Mouse (Mus musculus) left cerebral cortex, postnatal 14 days (tissue): Measurements from ENCODE around the gene Rps6kc1. TPM values are rescaled to one million over a fixed set of nuclear protein-coding genes. Genes with fewer than 3 reads are reported as not detected.

Source experiments
- DNase-seq, 2 experiments: peaks; one replicate each; pipeline ENCODE4 v3.0.0; 2021 to 2022; ENCODE audit warnings: low spot score in 2 of 2, mixed read lengths in 1 of 2
- intact Hi-C: fragments of 180-260 bp; cut with DNase I; formaldehyde crosslinking; loops from one replicate; pipeline ENCODE4 v1.15.1; 2025
- total RNA-seq, 2 experiments: library from RNA; stranded (reverse); gene quantifications; 2 replicates each; pipeline ENCODE4 v1.2.3; 2021

The Rps6kc1 gene
- total RNA-seq, 2 experiments from 2014 or later, result 76.0 to 84.0 TPM

DNA sequence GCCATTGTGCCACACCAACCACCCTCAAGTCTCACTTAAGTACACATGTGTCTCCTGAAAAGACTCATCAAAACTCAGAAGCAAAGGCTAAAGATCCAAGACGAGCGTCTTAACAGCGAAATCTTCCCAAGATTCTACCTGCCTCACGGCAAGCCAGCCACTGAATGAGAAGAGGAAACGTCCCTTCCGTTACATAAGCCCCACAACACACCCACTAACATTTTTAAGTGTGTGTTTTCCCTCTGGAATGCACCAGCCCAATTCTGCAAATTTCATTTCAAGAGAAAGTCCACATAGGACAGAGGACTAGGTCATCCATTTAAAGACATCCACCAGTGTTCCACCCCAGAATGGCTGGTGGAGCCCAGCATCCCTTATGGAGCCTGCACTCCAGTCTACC lies 734 bp downstream of the Rps6kc1 start:
- intact Hi-C loops, result no loop called here
- no peak for DNase-seq

DNA sequence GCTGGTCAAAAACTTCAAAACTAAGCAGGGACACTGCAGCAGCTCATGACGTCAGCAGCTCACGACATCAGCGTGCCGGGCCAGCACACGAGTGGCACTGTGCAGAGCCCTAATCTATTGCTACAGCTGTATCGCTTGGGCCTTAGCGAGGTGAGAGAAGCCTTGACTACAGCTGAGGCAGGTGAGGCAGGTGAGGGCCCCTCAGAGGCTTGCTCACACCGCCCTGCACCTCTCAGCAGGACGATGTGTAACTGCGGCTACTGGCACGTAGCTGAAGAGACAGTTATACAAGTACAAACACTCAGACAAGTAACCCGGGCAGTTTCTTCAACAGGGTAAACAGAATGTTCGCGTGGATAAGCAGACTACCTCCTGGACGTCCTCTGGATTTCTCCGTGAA lies 6.9 kb downstream of the Rps6kc1 start:
- intact Hi-C loops, result no loop called here
- DNase-seq, result no peak

DNA sequence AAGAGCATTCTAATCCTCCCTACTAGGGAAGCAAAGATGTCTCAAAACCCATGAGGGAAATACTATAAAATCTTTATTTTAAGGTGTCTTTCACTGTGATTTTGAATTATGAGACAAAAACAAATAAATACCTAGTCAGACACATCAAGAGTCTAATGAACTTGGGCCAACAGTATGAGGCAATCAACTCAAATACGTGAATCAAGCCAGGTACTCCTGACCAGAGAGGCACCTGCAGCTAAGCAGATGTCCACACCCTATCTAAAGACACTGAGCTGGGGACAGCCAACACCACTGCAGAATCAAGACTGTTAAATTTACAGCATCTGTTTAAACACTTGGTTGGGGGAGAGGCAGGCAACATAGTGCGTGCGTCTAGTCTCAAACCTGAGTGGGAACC lies 7.4 kb downstream of the Rps6kc1 start:
- DNase-seq, result no peak
- intact Hi-C loops, result no loop called here

DNA sequence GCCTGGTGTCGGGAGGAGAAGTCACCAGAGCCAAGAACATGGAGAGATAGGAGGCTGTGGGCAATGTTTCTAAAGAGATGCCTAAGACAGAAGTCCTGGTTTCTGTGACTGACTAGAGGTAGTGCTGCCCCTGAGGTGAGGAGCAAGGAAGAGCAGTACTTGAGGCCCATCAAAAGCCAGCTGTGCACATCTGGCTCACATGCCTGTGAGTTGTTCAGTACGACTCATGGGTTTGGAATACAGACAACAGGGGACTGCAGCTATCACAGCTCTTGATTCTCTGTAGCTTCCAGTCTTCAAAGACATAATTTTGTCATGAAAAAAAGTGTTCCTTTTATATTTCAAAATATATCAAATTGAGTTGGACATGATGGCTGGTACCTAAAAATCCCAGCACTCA lies 10.5 kb downstream of the Rps6kc1 start:
- DNase-seq, result no peak
- intact Hi-C loops, result no loop called here

DNA sequence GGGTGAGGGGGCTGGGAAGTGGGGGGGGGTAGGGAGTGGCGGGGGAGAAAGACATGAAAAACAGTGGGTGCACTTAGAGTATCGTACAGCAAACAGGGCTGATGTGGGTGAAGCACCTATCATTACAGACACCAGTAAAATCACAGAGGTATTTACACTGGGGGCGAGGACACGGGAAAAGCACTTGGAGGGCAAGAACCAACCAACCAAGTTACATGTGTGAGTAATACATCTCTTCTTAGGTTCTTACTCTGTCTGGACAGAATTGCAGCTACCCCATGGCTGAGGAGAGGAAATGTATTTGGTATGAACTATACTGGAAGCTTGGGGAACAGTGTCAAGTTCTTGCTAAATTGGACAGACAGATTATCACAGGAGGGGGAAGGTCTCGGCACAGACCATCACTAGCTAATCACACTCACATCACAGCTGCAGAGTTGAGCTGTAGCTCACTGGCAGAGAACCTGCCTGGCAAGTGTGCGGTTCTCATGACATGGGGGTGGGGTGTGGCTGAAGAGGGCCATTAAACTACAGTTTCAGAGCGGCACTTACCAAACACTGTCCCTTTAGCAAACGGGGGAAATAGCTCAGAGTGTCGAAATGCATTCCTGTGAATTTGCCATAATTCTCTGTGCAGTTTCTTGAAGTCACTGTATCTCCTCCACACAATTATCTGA lies 12.5 kb downstream of the Rps6kc1 start:
- intact Hi-C loops, result no loop called here
- no peak for DNase-seq

DNA sequence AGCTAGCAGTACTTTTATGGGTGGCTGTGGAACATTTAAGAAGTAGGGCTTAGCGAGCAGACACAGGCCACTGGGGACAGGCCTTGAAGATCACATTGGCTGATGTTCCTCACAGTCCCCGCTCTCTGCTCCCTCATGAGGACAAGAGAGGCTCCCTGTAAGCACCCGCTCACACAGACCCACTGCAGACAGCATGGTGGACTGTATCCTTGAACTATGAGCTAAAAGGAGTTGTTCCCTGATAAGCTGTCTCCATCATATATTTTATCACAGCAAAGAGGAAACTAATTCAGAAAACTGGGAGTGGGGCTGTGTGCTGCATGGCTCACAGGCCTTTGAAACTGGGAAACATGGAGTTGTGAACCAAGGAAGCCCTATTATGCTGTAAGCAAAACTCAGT lies 13.4 kb downstream of the Rps6kc1 start:
- intact Hi-C loops, result no loop called here
- DNase-seq, result no peak

DNA sequence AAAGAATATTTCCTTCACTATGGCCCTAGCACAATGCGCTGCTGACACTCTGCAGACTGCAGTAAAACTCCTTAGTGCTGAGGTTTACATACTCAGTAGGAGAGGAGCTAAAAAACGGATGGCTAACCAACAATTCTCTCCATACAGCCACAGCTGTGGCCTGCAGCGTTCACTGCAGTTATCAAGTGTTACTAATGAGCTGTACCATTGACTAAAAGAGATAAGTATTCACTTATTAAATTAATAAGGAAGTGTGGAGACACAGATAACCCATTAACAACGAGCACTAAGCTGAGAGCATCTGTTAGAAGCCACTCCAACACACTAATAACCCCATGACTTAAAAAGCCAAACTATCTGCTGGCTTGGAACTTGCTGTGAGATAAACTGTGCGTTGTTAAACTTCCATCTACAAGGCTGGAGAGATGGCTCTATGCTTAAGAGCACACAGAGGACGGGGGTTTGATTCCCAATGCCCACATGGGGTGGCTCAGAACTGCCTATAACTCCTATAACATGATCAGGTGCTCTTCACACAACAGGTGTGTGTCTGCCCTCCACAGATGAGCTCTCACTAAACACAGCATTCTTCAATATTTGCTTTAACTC lies 17.9 kb downstream of the Rps6kc1 start:
- intact Hi-C loops, result no loop called here
- DNase-seq, result no peak

DNA sequence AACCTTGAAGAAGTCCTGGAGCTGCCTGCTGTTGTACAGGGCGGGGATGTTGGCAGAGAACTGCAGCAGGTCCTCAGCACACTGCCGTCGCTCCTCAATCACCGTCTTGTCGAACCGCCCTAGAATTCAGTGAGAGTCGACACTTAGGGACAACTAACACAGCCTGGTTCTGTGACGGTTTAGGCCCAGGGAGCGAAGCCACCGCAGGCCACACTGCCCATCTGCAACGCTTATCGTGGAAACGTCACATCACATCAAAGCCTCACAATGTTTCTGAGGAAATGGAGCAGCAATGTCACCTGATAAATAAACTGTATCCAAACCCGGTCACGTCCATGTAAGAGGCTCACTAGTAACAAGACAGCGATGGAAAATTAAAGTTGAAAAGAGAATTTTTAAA lies 22.9 kb downstream of the Rps6kc1 start:
- intact Hi-C loops, result no loop called here
- no peak for DNase-seq

DNA sequence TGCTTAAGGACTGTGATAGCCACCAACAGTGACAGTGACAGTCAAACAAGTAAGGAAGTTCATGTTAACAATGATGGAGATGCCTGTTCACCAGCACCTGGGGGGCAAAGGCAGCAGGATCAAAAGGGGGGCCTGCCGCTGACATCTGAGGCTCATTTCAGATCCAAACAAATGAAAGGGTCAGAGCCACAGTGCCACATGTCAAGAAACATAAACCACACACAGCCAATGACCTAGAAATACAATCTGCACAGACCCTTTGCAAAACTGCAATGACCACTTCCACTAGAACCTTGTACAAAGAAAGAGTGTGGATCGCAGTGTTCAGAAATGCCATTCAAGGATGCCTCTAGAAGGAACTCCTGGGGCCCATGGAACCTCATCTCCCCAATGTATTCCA lies 23.5 kb downstream of the Rps6kc1 start:
- intact Hi-C loops, result no loop called here
- no peak for DNase-seq

DNA sequence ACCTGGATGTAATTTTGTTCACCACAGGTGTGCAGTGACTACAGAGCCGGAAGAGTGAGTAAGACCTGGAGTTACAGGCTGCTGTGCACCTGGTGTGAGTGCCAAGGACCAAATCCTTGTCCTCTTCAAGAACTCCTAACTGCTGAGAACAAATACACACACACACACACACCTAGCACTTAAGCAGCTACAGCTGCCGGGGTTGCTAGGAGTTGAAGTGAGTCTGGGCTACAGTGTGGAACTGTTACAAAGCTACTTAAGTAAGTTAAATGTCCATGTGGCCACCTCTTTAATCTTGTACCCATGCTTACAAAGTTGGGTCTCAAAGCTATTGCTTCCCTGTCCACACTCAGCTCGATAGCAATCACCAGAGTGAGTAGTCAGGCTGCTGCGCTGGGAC lies 25.6 kb downstream of the Rps6kc1 start:
- DNase-seq, result no peak
- intact Hi-C loops, result no loop called here

DNA sequence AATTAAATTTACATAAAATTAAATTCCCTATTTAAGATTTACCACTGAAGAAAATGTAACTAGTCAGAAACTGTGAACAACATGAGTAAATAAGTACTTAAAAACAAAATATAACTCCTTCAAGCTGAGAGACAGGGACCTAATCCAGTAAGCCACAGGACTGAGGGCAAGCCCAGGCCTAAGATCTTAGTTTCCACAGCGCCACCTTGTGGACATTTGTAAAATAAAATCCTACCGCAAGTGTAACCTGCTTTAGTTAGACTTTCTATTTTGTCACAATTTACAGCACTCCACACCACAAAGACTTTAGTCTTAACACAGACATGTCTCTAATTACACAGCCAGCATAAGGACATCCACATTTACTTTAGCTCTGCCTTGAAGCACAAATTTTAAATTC lies 30.1 kb downstream of the Rps6kc1 start:
- DNase-seq, result peak; percentile 69 to 78
- intact Hi-C loops, result loop anchor here (2.0 kb wide), 1 partner anchor 49 kb away; no protein-coding TSS in a partner anchor

DNA sequence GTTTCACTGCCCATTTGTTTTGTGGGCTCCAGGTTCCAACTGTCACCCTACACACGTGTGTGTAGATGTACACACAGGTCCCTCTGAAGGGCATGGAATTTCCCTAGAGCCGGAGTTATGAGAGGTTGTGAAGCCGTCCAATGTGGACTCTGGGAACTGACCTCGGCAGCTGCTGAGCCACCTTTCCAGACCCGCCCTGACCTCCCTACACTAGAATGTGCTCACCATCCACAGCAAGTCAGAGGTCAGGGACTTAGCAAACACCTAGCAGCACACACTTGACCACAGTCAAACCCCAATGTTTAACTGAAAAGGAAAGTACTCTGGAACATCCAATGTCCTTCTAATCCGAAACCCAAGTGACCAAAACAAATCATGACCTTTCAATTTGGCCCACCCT lies 30.9 kb downstream of the Rps6kc1 start:
- intact Hi-C loops, result loop anchor here (2.0 kb wide), 1 partner anchor 48 kb away; no protein-coding TSS in a partner anchor

DNA sequence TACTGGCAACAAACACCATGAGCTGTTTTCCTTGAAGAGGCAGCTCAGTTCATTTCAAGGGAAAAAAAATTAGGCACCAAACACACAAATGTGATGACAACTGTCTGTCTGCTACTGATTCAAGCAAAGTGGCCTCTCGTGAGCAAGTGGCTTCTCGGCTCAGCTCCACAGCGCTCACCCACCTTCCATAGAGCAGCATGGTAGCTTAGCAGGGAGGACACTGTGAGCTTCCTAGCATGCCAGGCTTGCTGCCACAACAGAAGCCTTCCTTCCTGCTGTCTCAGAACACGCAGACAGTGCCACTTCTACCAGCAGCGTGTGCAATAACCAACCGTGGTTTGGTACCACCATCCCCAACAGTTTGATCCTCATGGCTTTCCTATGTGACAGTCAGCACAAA lies 35.8 kb downstream of the Rps6kc1 start:
- DNase-seq, result no peak
- intact Hi-C loops, result no loop called here

More for the DNA sequence above, 30.9 kb downstream of the Rps6kc1 start:
- no peak for DNase-seq

DNA sequence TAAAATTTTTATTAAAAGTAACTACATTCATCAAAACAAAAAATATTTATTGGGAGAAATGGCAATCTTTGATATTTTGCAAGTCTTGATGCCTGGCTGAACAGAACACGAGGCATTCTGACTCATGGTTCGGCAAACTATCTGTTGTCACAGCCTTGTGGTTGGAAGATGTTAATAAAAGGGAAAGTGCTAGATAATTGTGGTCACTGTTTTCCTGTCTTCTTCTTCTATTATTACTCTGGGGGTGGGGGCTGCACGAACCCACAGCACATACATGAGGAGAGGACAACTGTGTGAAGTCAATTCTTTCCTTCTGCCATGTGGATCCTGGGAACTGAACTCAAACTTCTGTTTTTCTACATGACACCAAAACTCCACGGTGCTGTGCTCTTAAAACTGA lies 36.5 kb downstream of the Rps6kc1 start:
- no peak for DNase-seq
- intact Hi-C loops, result no loop called here

DNA sequence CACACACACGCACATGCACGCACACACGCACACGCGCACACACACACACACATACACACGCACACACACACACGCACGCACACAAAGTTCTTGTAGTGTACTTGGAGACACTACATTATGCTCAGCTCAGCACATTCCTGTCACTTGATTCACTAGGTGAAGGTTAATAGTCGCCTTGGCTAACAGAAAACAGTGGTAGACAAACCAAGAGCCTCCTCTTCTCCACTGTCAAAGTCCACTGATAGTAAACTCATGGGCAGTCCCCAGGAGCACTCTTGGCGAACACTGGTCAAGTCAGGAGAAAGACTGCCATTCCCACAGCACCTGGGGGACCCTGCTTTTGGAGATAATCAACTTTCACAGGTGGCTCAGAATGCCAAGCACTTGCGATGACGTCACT lies 40.5 kb downstream of the Rps6kc1 start:
- DNase-seq, result no peak
- intact Hi-C loops, result no loop called here

DNA sequence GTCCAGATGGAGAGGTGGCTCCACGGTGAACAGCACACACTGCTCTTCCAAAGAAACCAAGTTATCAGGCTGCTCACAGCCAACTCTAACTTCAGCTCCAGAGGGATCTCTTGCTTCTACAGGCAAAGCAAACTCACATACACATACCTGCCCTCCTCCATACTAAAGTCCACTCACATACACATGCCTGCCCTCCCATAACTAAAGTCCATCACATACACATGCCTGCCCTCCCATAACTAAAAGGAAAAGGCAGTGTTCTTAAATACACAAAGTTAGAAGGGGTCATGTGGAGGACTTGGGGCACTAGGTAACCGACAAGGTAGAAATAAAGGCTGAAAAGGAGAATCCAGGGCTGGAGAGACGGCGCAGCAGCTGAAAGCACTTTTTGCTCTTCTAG lies 41.6 kb downstream of the Rps6kc1 start:
- intact Hi-C loops, result loop anchor here (5.0 kb wide), 1 partner anchor 38 kb away; no protein-coding TSS in a partner anchor
- DNase-seq, result no peak

DNA sequence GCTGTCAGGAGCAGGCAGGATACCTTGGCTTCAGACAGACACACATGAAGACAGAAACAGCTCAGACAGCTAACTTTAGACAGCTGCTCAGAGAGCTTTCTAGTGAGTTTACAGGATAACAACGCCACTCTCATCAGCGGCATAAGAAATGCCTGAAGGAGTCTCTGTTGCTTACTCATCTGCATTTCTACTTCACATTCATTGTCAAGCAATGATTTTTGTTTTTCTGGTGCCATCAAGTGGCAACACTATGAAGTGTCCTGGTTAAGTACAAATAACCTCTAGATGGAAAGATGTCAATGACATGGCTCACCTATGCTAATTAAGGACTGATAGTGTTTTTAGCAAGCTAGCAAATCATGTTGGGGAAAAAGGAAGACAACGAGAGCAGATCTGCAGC lies 42.8 kb downstream of the Rps6kc1 start:
- peak in 1 of 2 experiments; percentile 53 for DNase-seq
- intact Hi-C loops, result loop anchor here (5.0 kb wide), 1 partner anchor 36 kb away; no protein-coding TSS in a partner anchor

DNA sequence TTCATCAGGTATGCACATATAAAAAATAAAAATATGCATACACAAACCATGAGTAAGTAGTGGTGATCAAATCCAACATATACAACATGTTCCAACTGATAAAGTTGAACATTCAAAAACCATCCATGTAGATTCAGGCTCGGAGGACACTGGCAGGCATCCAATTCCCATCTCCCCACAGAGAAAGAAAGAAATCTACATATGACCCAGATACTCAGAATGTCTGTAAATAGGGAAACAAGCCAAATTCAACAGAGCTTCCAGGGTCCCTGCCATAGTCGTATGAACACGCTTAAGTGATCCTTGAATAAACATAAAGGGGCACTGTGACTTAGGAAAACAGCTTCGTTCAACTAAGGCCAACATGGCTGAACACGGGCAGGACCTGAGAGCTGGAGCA lies 49.9 kb downstream of the Rps6kc1 start:
- intact Hi-C loops, result no loop called here
- peak; percentile 47 to 69 for DNase-seq

DNA sequence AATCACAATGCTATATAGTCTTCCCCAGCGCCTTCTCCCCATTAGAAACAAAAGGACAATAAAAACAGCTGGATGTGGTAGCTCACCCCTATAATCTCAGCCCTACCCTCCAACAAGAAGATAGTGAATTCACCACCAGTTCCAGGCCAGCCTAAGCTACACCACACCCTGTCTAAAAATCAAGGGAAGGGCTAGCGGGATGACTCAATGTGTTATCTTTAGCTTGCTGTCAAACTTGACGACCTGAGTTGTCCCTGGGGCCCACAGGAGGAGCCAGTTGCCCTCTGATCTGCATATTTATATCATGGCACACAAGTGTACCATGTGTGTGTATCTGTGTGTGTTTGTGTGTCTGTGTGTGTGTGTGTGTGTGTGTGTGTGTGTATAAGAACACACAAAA lies 57.1 kb downstream of the Rps6kc1 start:
- intact Hi-C loops, result no loop called here
- no peak for DNase-seq

DNA sequence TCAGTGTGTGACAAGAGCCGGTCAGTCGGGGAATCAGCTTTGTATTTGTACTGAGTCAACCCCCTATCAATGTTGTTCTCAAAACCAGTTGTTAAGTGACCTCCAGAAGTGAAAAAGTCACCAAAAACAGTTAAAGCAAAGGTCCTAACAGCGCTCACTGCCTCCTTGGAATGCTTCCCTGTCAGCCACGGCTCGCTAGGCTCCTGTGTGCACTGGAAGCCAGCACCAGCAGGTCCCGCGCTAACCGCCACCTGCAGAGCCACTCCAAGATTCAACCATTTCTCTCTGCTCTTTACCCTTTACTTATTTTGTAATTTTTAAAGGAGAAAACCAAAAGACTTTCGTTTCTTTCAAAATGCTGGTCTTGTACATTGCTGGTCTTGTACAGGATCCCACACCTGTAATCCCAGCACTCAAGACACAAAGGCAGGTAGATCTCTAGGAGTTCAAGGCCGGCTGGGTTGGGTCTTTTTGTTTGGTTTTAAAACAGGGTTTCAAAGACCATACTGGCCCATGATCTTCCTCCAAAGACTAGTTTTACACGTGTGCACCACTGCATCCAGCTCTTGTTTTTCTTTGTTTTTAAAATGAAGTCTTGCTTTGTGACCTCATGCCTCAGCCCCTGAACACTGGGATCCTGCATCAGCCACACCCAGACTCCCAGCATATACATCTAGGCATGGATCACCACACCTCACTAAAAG lies 62.3 kb downstream of the Rps6kc1 start:
- intact Hi-C loops, result no loop called here
- no peak for DNase-seq

DNA sequence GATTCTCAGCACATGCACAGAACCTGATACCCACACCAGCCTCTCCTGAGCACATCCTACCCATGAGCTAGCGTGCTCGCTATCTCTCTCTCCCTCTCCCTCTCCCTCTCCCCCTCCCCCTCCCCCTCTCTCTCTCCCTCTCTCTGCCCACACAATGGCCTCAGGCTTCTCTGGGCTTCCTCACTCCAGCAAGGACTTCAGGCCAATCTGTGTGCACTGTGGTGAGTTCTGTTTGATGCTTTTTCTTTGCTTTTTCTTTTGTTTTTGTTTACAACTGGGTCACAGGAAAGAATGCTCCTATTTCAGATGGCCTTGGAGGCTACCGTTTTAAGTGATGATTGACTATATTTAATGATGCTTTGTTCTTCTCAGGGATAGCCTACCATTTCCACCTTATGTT lies 62.9 kb downstream of the Rps6kc1 start:
- no peak for DNase-seq
- intact Hi-C loops, result no loop called here
